Mouse (Mus musculus) C2C12 (cell line): ENCODE measurements around the gene Pde4c.

Experiments used
- CEBPB ChIP-seq: IDR thresholded peaks from one replicate; pipeline ENCODE4 v1.6.1; 2011; ENCODE audit warnings: low read depth, mild to moderate bottlenecking, control low read depth, moderate library complexity
- CTCF ChIP-seq: IDR thresholded peaks from one replicate; pipeline ENCODE4 v1.5.1; 2011; ENCODE audit not compliant: control insufficient read depth, insufficient read depth, insufficient read length
- MAX ChIP-seq: IDR thresholded peaks from one replicate; pipeline ENCODE4 v1.6.1; 2011; ENCODE audit warnings: mild to moderate bottlenecking, control low read depth
- MYOD1 ChIP-seq: IDR thresholded peaks from one replicate; pipeline ENCODE4 v1.6.1; 2011; ENCODE audit warnings: low read depth; ENCODE audit not compliant: control insufficient read depth, insufficient read length
- MYOG ChIP-seq: IDR thresholded peaks from one replicate; pipeline ENCODE4 v1.6.1; 2011; ENCODE audit not compliant: control insufficient read depth, insufficient read length; ENCODE audit errors: extremely low read depth
- USF1 ChIP-seq: IDR thresholded peaks from one replicate; pipeline ENCODE4 v1.6.1; 2011; ENCODE audit warnings: low read depth, mild to moderate bottlenecking, control low read depth, moderate library complexity

- TF ChIP-seq CTCF (no peak), MYOD1 (no peak), MYOG (no peak), MAX (no peak), USF1 (no peak), CEBPB (no peak)
Observed at GRCm38 (mm10) chr8:70772075-70772474, 48.6 kb downstream of the Pde4c start.
